Mouse (Mus musculus) liver, adult 2 months (tissue): Measurements from ENCODE around the gene Rps6ka2. TPM values are rescaled to one million over a fixed set of nuclear protein-coding genes. Genes with fewer than 3 reads are reported as not detected.

Experiments used
- DNase-seq: peaks from one replicate; pipeline ENCODE4 v3.0.0-alpha.2; 2011; ENCODE audit warnings: low read depth, low spot score; ENCODE audit errors: extremely low read depth
- H3K27ac ChIP-seq: fragments of 200-500 bp; replicated peaks from 2 replicates; pipeline ENCODE4 v1.5.1; 2012; ENCODE audit warnings: low read depth, mild to moderate bottlenecking, control low read depth, inconsistent platforms, low read length; ENCODE audit not compliant: insufficient read depth
- H3K27me3 ChIP-seq: fragments of 200-500 bp; 2 replicates; pipeline ENCODE4 v1.6.1; 2012; ENCODE audit warnings: mild to moderate bottlenecking, moderate library complexity, low read length, inconsistent platforms; ENCODE audit not compliant: control insufficient read depth, insufficient read depth
- H3K36me3 ChIP-seq: fragments of 200-500 bp; 2 replicates; pipeline ENCODE4 v1.6.1; 2012; ENCODE audit warnings: low read length, inconsistent platforms; ENCODE audit not compliant: control insufficient read depth, insufficient read depth
- H3K4me1 ChIP-seq: fragments of 200-500 bp; 2 replicates; pipeline ENCODE4 v1.6.1; 2011; ENCODE audit warnings: low read length; ENCODE audit not compliant: control insufficient read depth, insufficient read depth
- H3K4me3 ChIP-seq: fragments of 200-500 bp; 2 replicates; pipeline ENCODE4 v1.5.1; 2011; ENCODE audit warnings: low read depth, mild to moderate bottlenecking, control low read depth, low read length, moderate library complexity; ENCODE audit not compliant: insufficient read depth
- H3K79me2 ChIP-seq: fragments of 200-500 bp; 2 replicates; pipeline ENCODE4 v1.6.1; 2012; ENCODE audit warnings: inconsistent platforms, mild to moderate bottlenecking, low read length, moderate library complexity; ENCODE audit not compliant: control insufficient read depth, insufficient read depth
- H3K9ac ChIP-seq: fragments of 200-500 bp; 2 replicates; pipeline ENCODE4 v1.6.1; 2012; ENCODE audit warnings: low read depth, mild to moderate bottlenecking, control low read depth, inconsistent platforms, low read length
- CTCF ChIP-seq: fragments of 200-500 bp; IDR thresholded peaks from 2 replicates; pipeline ENCODE4 v1.5.1; 2011; ENCODE audit warnings: low read depth, low read length, control low read depth
- POLR2A ChIP-seq: fragments of 200-500 bp; IDR thresholded peaks from 2 replicates; pipeline ENCODE4 v1.6.1; 2011; ENCODE audit warnings: low read length, control low read depth; ENCODE audit not compliant: insufficient read depth; ENCODE audit errors: extremely low read depth
- WGBS: fragments of 180-500 bp; shearing (Covaris S2); methylation state at CpG from one replicate; pipeline ENCODE4 v1.1.7; 2018; 5-methylcytosine and 5-hydroxymethylcytosine counted together
- polyA plus RNA-seq: library from polyadenylated mRNA; depleted of rRNA; stranded (reverse); fragments of >200 nt; gene quantifications from 2 replicates; pipeline ENCODE4 v1.2.3, GENCODE M21; 2012
- total RNA-seq: library from RNA; depleted of rRNA; stranded (reverse); fragments of >200 nt; gene quantifications from 2 replicates; pipeline ENCODE4 v1.2.3, GENCODE M21; 2014

Gene Rps6ka2
- total and polyA plus RNA-seq, 2 experiments = 0.72 to 0.74 TPM

DNA sequence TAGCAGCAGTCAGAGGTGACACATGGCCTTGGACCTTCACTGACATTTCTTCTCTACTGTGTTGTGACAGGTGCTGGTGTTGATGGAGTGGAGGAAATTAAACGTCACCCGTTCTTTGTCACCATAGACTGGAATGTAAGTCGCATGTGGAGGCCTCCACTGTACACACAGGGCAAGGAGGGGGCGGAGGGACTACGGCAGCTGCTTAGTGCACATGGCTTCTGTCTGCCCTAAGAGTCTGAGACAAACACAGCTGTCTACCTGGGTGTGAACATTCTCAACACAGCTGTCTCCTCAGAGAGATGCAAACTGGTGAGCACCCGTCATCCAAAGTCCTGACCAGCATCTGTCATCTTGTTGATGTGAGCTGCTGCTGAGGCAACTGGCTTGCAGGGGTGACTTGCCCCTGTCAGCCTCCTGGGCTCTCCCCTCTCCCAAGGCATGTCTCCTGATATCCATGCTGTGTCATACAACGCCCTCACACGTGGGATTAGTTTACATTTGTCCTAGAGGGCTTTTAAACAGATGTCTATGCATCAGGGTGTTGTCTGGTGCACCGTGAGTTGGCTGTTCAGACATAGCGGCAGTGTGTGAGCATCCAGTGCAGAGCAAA, 101.7 kb downstream of the Rps6ka2 start:
- 83% methylated on average over 10 of the region's 10 CpGs for WGBS
- no peaks in the 10 kb centered on the region for H3K79me2 ChIP-seq
- H3K36me3 ChIP-seq = no peaks in the 10 kb centered on the region
- no peak for DNase-seq
- no peaks in the 10 kb centered on the region for H3K27me3 ChIP-seq
- no peak overlapping the region for H3K27ac ChIP-seq
- no peak overlapping the region for H3K9ac ChIP-seq
- H3K4me3 ChIP-seq = no peak overlapping the region
- H3K4me1 ChIP-seq = peaks cover under 1% of the 10 kb centered on the region; the same call in 1 of the 2 replicates
- TF ChIP-seq CTCF (no peak), POLR2A (no peak)

DNA sequence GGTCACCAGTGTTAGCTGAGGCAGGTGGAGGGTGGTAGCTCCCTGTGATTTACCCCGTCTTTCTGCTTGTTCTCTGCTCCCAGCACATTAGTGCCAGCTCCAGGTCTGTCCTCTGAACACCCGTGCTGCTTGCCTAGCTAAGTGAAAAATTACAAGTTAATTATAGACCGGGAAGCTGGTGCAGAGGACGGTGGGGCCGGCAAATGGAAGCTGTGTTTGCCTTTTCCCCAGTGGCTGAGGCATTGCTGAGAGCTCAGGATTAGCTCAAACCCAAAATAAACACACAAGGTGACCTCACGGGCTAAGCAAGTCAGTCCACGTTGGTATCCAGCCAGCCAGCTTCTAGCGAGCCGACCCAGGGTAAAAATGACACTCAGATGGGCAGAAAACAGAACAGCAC, 103.1 kb downstream of the Rps6ka2 start:
- peak; percentile 22 for DNase-seq

DNA sequence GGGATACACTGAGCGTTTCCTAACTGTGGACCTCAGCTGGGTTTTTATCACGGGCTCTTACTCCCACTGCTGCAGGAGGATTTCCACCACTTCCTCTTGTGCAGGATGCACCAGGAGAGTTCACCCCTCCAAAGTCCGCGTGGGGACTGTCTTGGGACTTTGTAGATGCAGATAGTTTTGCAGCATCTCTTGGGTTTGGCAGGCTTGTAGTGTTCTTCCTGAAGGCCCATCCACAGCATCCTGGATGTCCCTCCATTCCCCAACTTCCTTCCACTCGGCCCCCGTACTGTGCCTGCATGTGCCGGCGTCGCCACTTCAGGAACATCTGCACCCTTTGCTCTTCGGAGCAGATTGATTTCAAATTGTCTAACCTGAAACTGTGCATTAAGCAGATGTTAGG, 103.9 kb downstream of the Rps6ka2 start:
- no peaks in the 10 kb centered on the region for H3K27me3 ChIP-seq
- no peaks in the 10 kb centered on the region; the same call in 1 of the 2 replicates for H3K4me1 ChIP-seq
- H3K27ac ChIP-seq = no peak overlapping the region
- no peak overlapping the region for H3K4me3 ChIP-seq
- no peak for DNase-seq
- 79% methylated on average over 10 of the region's 10 CpGs for WGBS
- H3K9ac ChIP-seq = no peak overlapping the region
- H3K79me2 ChIP-seq = no peaks in the 10 kb centered on the region
- TF ChIP-seq CTCF = no peak
- TF ChIP-seq POLR2A = no peak
- no peaks in the 10 kb centered on the region for H3K36me3 ChIP-seq

More for the DNA sequence above, 103.1 kb downstream of the Rps6ka2 start:
- no peak overlapping the region for H3K4me3 ChIP-seq
- no peaks in the 10 kb centered on the region for H3K36me3 ChIP-seq
- no peak overlapping the region for H3K9ac ChIP-seq
- WGBS = 29% methylated on average over 9 of the region's 9 CpGs
- H3K27ac ChIP-seq = no peak overlapping the region
- H3K79me2 ChIP-seq = no peaks in the 10 kb centered on the region
- H3K27me3 ChIP-seq = no peaks in the 10 kb centered on the region
- no peak for TF ChIP-seq CTCF
- TF ChIP-seq POLR2A = no peak
- H3K4me1 ChIP-seq = no peaks in the 10 kb centered on the region; the same call in 1 of the 2 replicates

DNA sequence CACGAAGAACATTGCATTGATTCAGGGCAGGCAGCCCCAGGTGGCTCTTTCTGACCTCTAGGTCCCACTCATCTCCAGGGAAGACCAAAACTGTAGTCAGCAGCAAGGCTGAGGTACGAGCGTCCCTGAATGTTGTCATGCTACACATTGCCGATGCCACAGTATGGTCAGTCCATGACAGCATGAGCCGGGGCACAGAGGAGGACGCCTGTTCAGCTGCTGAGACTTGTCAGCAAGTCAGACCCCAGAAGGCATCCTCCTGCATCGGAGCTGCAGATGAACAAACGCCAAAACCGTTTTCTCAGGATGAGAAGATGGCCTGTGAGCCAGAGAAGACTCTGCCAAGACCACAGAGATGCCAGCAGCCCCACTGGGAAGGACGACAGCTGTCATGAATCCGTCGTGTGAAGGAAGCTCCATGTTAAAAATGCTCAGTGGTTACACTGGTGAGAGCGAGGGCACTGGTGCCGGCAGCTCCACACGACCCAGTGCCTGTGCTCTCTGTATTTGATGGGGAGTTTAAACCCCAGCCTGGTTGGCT, 108.9 kb downstream of the Rps6ka2 start:
- 93% methylated on average over 15 of the region's 15 CpGs for WGBS

DNA sequence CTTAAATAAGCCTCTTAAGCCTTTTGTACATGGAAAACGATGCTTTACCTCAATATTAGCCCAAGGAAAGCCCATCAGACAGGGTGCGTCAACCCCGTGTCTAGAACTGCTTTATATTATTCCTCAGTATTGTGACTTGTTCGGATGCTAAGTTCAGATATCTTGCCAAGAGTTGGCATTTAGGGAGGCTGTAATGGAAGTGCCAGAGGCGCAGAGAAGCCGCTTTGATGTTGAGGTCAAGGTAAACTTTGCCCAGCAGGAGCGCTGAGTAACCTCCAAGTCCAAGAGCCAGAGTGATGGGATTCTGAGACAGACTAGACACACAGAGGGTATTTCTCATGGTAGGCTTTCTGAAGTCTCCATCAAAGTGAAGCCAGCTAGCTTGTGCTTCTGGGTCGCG, 109.3 kb downstream of the Rps6ka2 start:
- Histone ChIP-seq H3K27ac (no peak overlapping the region), H3K27me3 (no peaks in the 10 kb centered on the region), H3K4me3 (no peak overlapping the region), H3K4me1 (peaks cover 4% of the 10 kb centered on the region; the same call in 1 of the 2 replicates), H3K36me3 (no peaks in the 10 kb centered on the region), H3K79me2 (no peaks in the 10 kb centered on the region), H3K9ac (no peak overlapping the region)
- no peak for TF ChIP-seq POLR2A
- TF ChIP-seq CTCF = no peak
- no peak for DNase-seq
- 88% methylated on average over 9 of the region's 9 CpGs for WGBS

More for the DNA sequence above, 108.9 kb downstream of the Rps6ka2 start:
- TF ChIP-seq POLR2A = no peak
- no peak for TF ChIP-seq CTCF
- no peaks in the 10 kb centered on the region for H3K79me2 ChIP-seq
- H3K27ac ChIP-seq = no peak overlapping the region
- H3K27me3 ChIP-seq = no peaks in the 10 kb centered on the region
- peaks cover 2% of the 10 kb centered on the region; the same call in 1 of the 2 replicates for H3K4me1 ChIP-seq
- no peaks in the 10 kb centered on the region for H3K36me3 ChIP-seq
- DNase-seq = no peak
- H3K4me3 ChIP-seq = no peak overlapping the region
- no peak overlapping the region for H3K9ac ChIP-seq

DNA sequence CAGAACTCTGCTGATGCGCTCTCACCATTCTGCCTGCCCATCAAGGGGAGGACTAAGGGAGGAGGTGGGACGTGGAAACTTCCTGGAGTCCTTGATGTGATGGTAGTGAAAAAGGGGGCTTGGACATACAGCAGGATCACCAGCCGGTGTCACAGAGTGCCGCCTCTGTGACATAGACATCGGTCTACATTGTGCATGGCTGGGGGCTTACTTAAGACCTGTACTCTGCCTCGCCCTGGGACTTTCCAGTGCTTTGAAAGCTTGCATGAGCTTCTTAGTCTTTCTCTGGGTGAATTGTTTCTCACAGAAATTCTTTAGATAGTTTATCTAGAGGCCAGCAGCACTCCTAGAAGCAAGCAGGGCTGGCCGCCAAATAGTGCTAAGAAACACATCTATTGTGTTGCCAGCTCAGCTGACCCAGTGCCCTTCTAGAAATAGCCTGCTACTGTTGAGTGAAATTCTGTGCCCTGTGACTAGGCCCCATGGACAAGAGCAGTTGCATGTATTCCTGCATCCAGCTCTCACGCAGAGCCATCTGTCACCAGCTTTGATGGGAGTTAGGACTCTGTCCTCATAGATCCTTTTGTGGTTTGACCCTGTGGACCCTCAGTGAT, 114.5 kb downstream of the Rps6ka2 start:
- no peak overlapping the region for H3K4me3 ChIP-seq
- no peaks in the 10 kb centered on the region for H3K36me3 ChIP-seq
- no peak for TF ChIP-seq POLR2A
- TF ChIP-seq CTCF = no peak
- H3K79me2 ChIP-seq = no peaks in the 10 kb centered on the region
- H3K4me1 ChIP-seq = peaks cover 4% of the 10 kb centered on the region; the same call in 1 of the 2 replicates
- DNase-seq = no peak
- no peak overlapping the region for H3K9ac ChIP-seq
- WGBS = 74% methylated on average over 8 of the region's 8 CpGs
- no peak overlapping the region for H3K27ac ChIP-seq
- H3K27me3 ChIP-seq = no peaks in the 10 kb centered on the region
